Mouse (Mus musculus) c-Kit-negative CD71-positive TER-119-positive erythroid progenitor cells, embryonic 14.5 days (primary cell): ENCODE measurements around the gene Zfx.

Experiments used
- DNase-seq: peaks from one replicate; pipeline ENCODE4 v3.0.0-alpha.2; 2013; ENCODE audit warnings: low read depth, low spot score

Gene Zfx

DNA sequence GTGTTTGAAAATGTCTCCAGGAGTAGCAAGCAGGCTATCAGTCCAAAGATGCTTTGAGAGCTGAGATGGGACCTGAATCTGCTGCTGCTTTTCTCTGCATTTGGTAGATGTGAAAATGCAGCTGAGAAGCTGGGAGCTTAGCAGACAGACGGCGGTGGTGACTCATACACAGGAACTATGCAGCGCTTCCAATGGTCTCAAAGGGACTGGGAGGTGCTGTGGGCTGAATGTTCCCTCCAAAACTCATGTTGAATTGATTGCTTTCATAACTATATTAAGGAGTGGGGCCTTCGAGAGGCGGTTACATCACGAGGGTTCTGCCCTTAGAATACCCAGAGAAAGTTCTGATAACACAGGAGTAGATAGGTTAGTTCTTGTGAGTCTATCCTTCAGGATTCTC lies 62.3 kb downstream of the Zfx start:
- DNase-seq: no peak

- DNase-seq: no peak
Measured at GRCm38 (mm10) chrX:94060751-94061150, 62.8 kb downstream of the Zfx start.

GRCm38 (mm10) chrX:94058748-94059147 lies 64.8 kb downstream of the Zfx start:
- DNase-seq: no peak

- DNase-seq: no peak
Measured at GRCm38 (mm10) chrX:94049048-94049447, 74.5 kb downstream of the Zfx start.

DNA sequence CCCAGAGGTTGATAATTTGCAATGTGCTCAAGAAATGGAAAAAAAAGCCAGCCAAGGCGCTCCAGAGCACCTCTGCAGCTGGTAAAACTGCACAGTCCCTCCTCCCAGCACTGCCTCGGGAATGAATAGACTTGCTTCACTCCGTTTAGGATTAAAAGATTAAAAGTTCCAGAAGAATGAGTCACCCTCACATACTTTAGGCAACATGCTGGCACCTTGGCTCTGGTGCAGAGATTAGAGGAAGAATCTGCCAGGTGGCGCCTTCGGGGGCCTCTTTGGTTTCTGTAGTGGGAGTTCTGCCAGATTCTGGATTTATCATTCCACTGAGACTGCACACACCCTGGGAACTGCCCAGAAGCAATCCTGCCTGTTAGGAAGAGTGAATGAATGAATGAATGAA lies 75.5 kb downstream of the Zfx start:
- no peak for DNase-seq

GRCm38 (mm10) chrX:94047381-94047780 lies 76.1 kb downstream of the Zfx start:
- no peak for DNase-seq

DNA sequence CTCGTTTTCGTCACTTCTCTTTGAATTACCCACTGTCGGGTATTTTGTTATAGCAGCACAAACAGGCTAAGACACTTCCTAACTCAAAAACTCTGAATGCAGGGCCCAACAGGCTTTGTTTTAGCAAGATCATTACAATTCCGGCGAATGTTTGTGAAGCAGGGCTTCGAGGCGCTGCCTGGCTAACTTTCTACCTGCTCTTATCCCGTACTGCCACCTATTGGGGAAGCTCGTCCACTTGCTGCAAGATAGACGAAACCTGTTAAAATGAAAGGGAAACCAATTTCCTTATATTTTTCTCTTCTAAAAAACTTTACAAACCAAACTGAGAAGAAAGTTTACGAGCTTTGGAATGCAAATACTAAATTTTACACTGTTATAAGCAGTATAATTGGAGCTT lies 90.6 kb downstream of the Zfx start:
- no peak for DNase-seq

DNA sequence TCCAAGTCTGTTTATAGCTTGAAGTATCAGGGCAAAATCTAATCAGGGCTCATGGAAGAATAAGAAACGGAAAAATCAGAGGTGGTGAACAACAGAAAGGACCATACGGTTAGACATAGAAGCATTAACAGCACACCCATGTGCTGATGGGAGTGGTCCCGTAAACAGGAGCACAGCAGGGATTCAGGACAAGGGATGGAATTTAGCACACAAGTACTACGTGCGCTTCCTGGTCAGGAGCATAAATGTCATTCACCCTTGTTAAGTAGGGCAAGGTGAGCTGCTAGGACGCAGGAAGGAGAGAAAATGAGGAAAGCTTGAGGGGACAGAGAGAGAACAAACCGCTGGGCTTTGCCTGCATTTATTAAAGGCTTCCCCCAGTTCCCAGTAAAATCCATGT lies 93.4 kb downstream of the Zfx start:
- DNase-seq: no peak
